ENCODE assay signal across 8 mouse cellular contexts in the genomic region with DNA sequence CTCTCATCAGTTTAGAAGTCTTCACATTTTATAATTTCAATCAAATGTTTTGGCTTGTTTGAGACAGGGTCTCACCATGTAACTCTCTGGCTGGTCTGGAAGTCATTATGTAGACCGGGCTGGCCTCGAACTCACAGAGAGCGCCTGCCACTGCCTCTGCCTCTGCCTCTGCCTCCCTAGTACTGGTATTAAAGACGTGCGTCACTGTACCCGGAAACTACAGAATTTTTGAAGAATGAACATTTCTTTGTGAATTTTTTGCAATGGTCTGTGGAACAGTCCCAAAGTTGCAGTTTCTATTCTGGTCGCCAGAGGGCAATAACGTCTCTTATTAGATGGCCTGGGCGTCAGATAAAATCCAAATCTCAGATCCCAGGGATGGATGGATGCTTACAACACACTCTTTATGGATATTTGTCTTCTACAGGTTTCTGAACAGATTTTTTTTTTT. TPM values are rescaled to one million over a fixed set of nuclear protein-coding genes. Genes with fewer than 3 reads are reported as not detected.
DNase-seq lines count a peak whose midpoint lies in the region; ATAC-seq and TF ChIP-seq lines count a peak whose summit lies in the region.

No protein-coding gene starts in this region.

- peak overlapping the region; percentile 78 for H3K4me3 ChIP-seq in embryonic facial prominence, embryonic 13.5 days
- peak overlapping the region; percentile 88 for H3K4me3 ChIP-seq in heart, embryonic 13.5 days
- peak overlapping the region; percentile 61 to 79 for H3K4me3 ChIP-seq in liver, embryonic 14.5 days (ENCODE audit: insufficient read depth in 1 of 2, low read depth in 2 of 2, low read length in 2 of 2)
- peak overlapping the region; percentile 64 for H3K4me3 ChIP-seq in neural tube, embryonic 13.5 days
- peak overlapping the region; percentile 97 for H3K4me3 ChIP-seq in thymus, adult 2 months (ENCODE audit: control insufficient read depth, insufficient read depth, low read length)

- H3K9ac ChIP-seq in embryonic facial prominence, embryonic 13.5 days: peak overlapping the region; percentile 68
- peak overlapping the region; percentile 82 for H3K9ac ChIP-seq in heart, embryonic 13.5 days
- peak overlapping the region; percentile 50; the same call in 1 of the 2 replicates for H3K9ac ChIP-seq in liver, embryonic 14.5 days (replicated peaks)
- H3K9ac ChIP-seq in neural tube, embryonic 13.5 days: peak overlapping the region; percentile 35; the same call in 1 of the 2 replicates

- TF ChIP-seq POLR2A in thymus, adult 2 months (IDR thresholded peaks at IDR 0.05; ENCODE audit: control insufficient read depth, extremely low read depth, insufficient read depth, low read length, poor library complexity): no peak

- peak; percentile 93 for DNase-seq in CD4-positive helper T cell, adult 2 months (ENCODE audit: low read depth, low spot score)
- DNase-seq in adrenal gland, adult 8-10 months: peak; percentile 77
- DNase-seq in kidney, postnatal 14 days: peak; percentile 90
- DNase-seq in liver, embryonic 14.5 days (ENCODE audit: low read depth in 3 of 3, low spot score in 3 of 3): peak; percentile 67 to 83 (median 75)
- DNase-seq in thymus, adult 2 months: peak; percentile 78

- no peaks in the 10 kb centered on the region for H3K9me3 ChIP-seq in embryonic facial prominence, embryonic 13.5 days
- no peaks in the 10 kb centered on the region for H3K9me3 ChIP-seq in heart, embryonic 13.5 days
- H3K9me3 ChIP-seq in liver, embryonic 14.5 days (ENCODE audit: control insufficient read depth, low read length): no peaks in the 10 kb centered on the region
- no peaks in the 10 kb centered on the region for H3K9me3 ChIP-seq in neural tube, embryonic 13.5 days

- peaks cover 34% of the 10 kb centered on the region for H3K36me3 ChIP-seq in embryonic facial prominence, embryonic 13.5 days
- peaks cover 37% of the 10 kb centered on the region for H3K36me3 ChIP-seq in heart, embryonic 13.5 days
- H3K36me3 ChIP-seq in liver, embryonic 14.5 days (replicated peaks; ENCODE audit: control insufficient read depth, insufficient read depth, low read depth): no peaks in the 10 kb centered on the region
- peaks cover 16% of the 10 kb centered on the region for H3K36me3 ChIP-seq in neural tube, embryonic 13.5 days
- H3K36me3 ChIP-seq in thymus, adult 2 months (ENCODE audit: control insufficient read depth, insufficient read depth, low read length): peaks cover 11% of the 10 kb centered on the region

- peak overlapping the region; percentile 97 for H3K27ac ChIP-seq in embryonic facial prominence, embryonic 13.5 days
- peak overlapping the region; percentile 96 for H3K27ac ChIP-seq in heart, embryonic 13.5 days (replicated peaks)
- H3K27ac ChIP-seq in liver, embryonic 14.5 days: peak overlapping the region; percentile 47
- peak overlapping the region; percentile 91 for H3K27ac ChIP-seq in neural tube, embryonic 13.5 days (replicated peaks)
- peak overlapping the region; percentile 84 for H3K27ac ChIP-seq in thymus, adult 2 months (ENCODE audit: control insufficient read depth, insufficient read depth, low read length)

- no peak; the same call in 1 of the 2 replicates for TF ChIP-seq EP300 in liver, embryonic 14.5 days (IDR thresholded peaks at IDR 0.05; ENCODE audit: low read depth)

- peaks cover 52% of the 10 kb centered on the region for H3K4me1 ChIP-seq in embryonic facial prominence, embryonic 13.5 days
- peaks cover 66% of the 10 kb centered on the region for H3K4me1 ChIP-seq in heart, embryonic 13.5 days
- H3K4me1 ChIP-seq in liver, embryonic 14.5 days (replicated peaks; ENCODE audit: control insufficient read depth in 2 of 2, insufficient read depth in 2 of 2, low read length in 1 of 2): peaks cover 26 to 27% of the 10 kb centered on the region in 2 experiments
- H3K4me1 ChIP-seq in neural tube, embryonic 13.5 days (replicated peaks): peaks cover 67% of the 10 kb centered on the region
- peaks cover 47% of the 10 kb centered on the region for H3K4me1 ChIP-seq in thymus, adult 2 months (replicated peaks; ENCODE audit: control insufficient read depth, insufficient read depth, low read length)

- H3K27me3 ChIP-seq in embryonic facial prominence, embryonic 13.5 days: no peaks in the 10 kb centered on the region
- H3K27me3 ChIP-seq in heart, embryonic 13.5 days (replicated peaks): no peaks in the 10 kb centered on the region
- H3K27me3 ChIP-seq in liver, embryonic 14.5 days (ENCODE audit: control insufficient read depth, insufficient read depth, low read length): peaks cover 12% of the 10 kb centered on the region
- H3K27me3 ChIP-seq in neural tube, embryonic 13.5 days: no peaks in the 10 kb centered on the region
- no peaks in the 10 kb centered on the region for H3K27me3 ChIP-seq in thymus, adult 2 months (ENCODE audit: control insufficient read depth, insufficient read depth, low read length)

- H3K4me2 ChIP-seq in embryonic facial prominence, embryonic 13.5 days: peak overlapping the region; percentile 96
- H3K4me2 ChIP-seq in heart, embryonic 13.5 days: peak overlapping the region; percentile 87
- H3K4me2 ChIP-seq in liver, embryonic 14.5 days (ENCODE audit: low read depth): peak overlapping the region; percentile 92
- H3K4me2 ChIP-seq in neural tube, embryonic 13.5 days: peak overlapping the region; percentile 78

- ATAC-seq in embryonic facial prominence, embryonic 13.5 days (ENCODE audit: insufficient number of reproducible peaks, insufficient read depth, low FRiP score, low TSS enrichment, low read depth): no peak
- ATAC-seq in heart, embryonic 13.5 days (ENCODE audit: extremely low read depth, insufficient number of reproducible peaks, low FRiP score, low TSS enrichment): no peak
- peak; percentile 8; the same call in 1 of the 2 replicates for ATAC-seq in liver, embryonic 14.5 days (ENCODE audit: insufficient read depth)
- ATAC-seq in neural tube, embryonic 13.5 days (ENCODE audit: low read depth): peak; percentile 1

- peak; percentile 74 for TF ChIP-seq CTCF in liver, embryonic 14.5 days (IDR thresholded peaks at IDR 0.05; ENCODE audit: low read depth)
- no peak for TF ChIP-seq CTCF in thymus, adult 2 months (IDR thresholded peaks at IDR 0.05; ENCODE audit: borderline replicate concordance, control insufficient read depth, extremely low read depth, insufficient read depth, low read length, poor library complexity)

- WGBS in embryonic facial prominence, embryonic 13.5 days: under 1% methylated on average over 9 of the region's 9 CpGs
- WGBS in heart, embryonic 13.5 days: under 1% methylated on average over 9 of the region's 9 CpGs
- WGBS in liver, embryonic 14.5 days (ENCODE audit: insufficient replicate concordance): 1% methylated on average over 9 of the region's 9 CpGs
- WGBS in neural tube, embryonic 13.5 days: under 1% methylated on average over 9 of the region's 9 CpGs
- WGBS in thymus, adult 2 months: under 1% methylated on average over 9 of the region's 9 CpGs

RNA-seq across cellular contexts. Expression of a gene that starts 0.8 kb away (rescaled TPM):
- 10 to 100 TPM; 13.6 to 28.9 (median 20.9) TPM for total RNA-seq in adrenal gland, adult 8-10 months (2022)
- 102 and 109 TPM in 2 replicates for polyA plus RNA-seq in embryonic facial prominence, embryonic 13.5 days (2015; fragmentation: Nextera tagmentation; extraction: Ambion mirVana)
- 43.5 and 49.3 TPM in 2 replicates for polyA plus RNA-seq in heart, embryonic 13.5 days (2015; fragmentation: Nextera tagmentation; extraction: Ambion mirVana)
- 3.2 and 3.3 TPM in 2 replicates for polyA plus RNA-seq in liver, embryonic 14.5 days (2012; rRNA removed)
- 2.7 and 3.4 TPM in 2 replicates for polyA plus RNA-seq in liver, embryonic 14.5 days (2014; fragmentation: Nextera tagmentation; extraction: Ambion mirVana)
- polyA plus RNA-seq in neural tube, embryonic 13.5 days (2015; fragmentation: Nextera tagmentation; extraction: Ambion mirVana): 33.8 and 35.8 TPM in 2 replicates
- polyA plus RNA-seq in thymus, adult 2 months (2012; rRNA removed): 187 and 211 TPM in 2 replicates

RNA-seq across cellular contexts. Expression of a gene that starts 6.9 kb away (rescaled TPM):
- 10 to 100 TPM; 12.8 to 33.6 (median 21.5) TPM for total RNA-seq in adrenal gland, adult 8-10 months (2022)
- 9.7 and 11.0 TPM in 2 replicates for polyA plus RNA-seq in embryonic facial prominence, embryonic 13.5 days (2015; fragmentation: Nextera tagmentation; extraction: Ambion mirVana)
- 11.9 and 13.6 TPM in 2 replicates for polyA plus RNA-seq in heart, embryonic 13.5 days (2015; fragmentation: Nextera tagmentation; extraction: Ambion mirVana)
- polyA plus RNA-seq in liver, embryonic 14.5 days (2012; rRNA removed): 3.9 and 5.1 TPM in 2 replicates
- polyA plus RNA-seq in liver, embryonic 14.5 days (2014; fragmentation: Nextera tagmentation; extraction: Ambion mirVana): 4.6 and 5.0 TPM in 2 replicates
- polyA plus RNA-seq in neural tube, embryonic 13.5 days (2015; fragmentation: Nextera tagmentation; extraction: Ambion mirVana): 4.9 and 6.5 TPM in 2 replicates
- polyA plus RNA-seq in thymus, adult 2 months (2012; rRNA removed): 152 and 159 TPM in 2 replicates

RNA-seq across cellular contexts. Expression of a gene that starts 19.4 kb away (rescaled TPM):
- 10 to 100 TPM; 24.5 to 44.1 (median 29.5) TPM for total RNA-seq in adrenal gland, adult 8-10 months (2022)
- polyA plus RNA-seq in embryonic facial prominence, embryonic 13.5 days (2015; fragmentation: Nextera tagmentation; extraction: Ambion mirVana): 40.5 and 53.5 TPM in 2 replicates
- 49.9 and 54.2 TPM in 2 replicates for polyA plus RNA-seq in heart, embryonic 13.5 days (2015; fragmentation: Nextera tagmentation; extraction: Ambion mirVana)
- 21.0 and 22.2 TPM in 2 replicates for polyA plus RNA-seq in liver, embryonic 14.5 days (2012; rRNA removed)
- polyA plus RNA-seq in liver, embryonic 14.5 days (2014; fragmentation: Nextera tagmentation; extraction: Ambion mirVana): 25.7 and 27.2 TPM in 2 replicates
- 35.7 and 45.4 TPM in 2 replicates for polyA plus RNA-seq in neural tube, embryonic 13.5 days (2015; fragmentation: Nextera tagmentation; extraction: Ambion mirVana)
- 56.0 and 65.3 TPM in 2 replicates for polyA plus RNA-seq in thymus, adult 2 months (2012; rRNA removed)

RNA-seq across cellular contexts. Expression of a gene that starts 19.6 kb away (rescaled TPM):
- 100 to 1,000 TPM in 1 of 4 experiments, 10 to 100 TPM in 3; 61.6 to 102 (median 87.9) TPM for total RNA-seq in adrenal gland, adult 8-10 months (2022)
- polyA plus RNA-seq in embryonic facial prominence, embryonic 13.5 days (2015; fragmentation: Nextera tagmentation; extraction: Ambion mirVana): 80.5 and 89.6 TPM in 2 replicates
- polyA plus RNA-seq in heart, embryonic 13.5 days (2015; fragmentation: Nextera tagmentation; extraction: Ambion mirVana): 73.4 and 75.1 TPM in 2 replicates
- 25.2 and 40.4 TPM in 2 replicates for polyA plus RNA-seq in liver, embryonic 14.5 days (2012; rRNA removed)
- polyA plus RNA-seq in liver, embryonic 14.5 days (2014; fragmentation: Nextera tagmentation; extraction: Ambion mirVana): 15.0 and 18.3 TPM in 2 replicates
- polyA plus RNA-seq in neural tube, embryonic 13.5 days (2015; fragmentation: Nextera tagmentation; extraction: Ambion mirVana): 99.8 and 103 TPM in 2 replicates
- 146 and 182 TPM in 2 replicates for polyA plus RNA-seq in thymus, adult 2 months (2012; rRNA removed)

RNA-seq across cellular contexts. Expression of a gene that starts 22.7 kb away (rescaled TPM):
- total RNA-seq in adrenal gland, adult 8-10 months (2022): 1,000 to 10,000 TPM in 3 of 4 experiments, 100 to 1,000 TPM in 1; 948 to 1,196 (median 1,106) TPM
- polyA plus RNA-seq in embryonic facial prominence, embryonic 13.5 days (2015; fragmentation: Nextera tagmentation; extraction: Ambion mirVana): 1,032 and 1,091 TPM in 2 replicates
- 599 and 651 TPM in 2 replicates for polyA plus RNA-seq in heart, embryonic 13.5 days (2015; fragmentation: Nextera tagmentation; extraction: Ambion mirVana)
- polyA plus RNA-seq in liver, embryonic 14.5 days (2012; rRNA removed): 512 and 1,209 TPM in 2 replicates
- polyA plus RNA-seq in liver, embryonic 14.5 days (2014; fragmentation: Nextera tagmentation; extraction: Ambion mirVana): 874 and 900 TPM in 2 replicates
- 533 and 537 TPM in 2 replicates for polyA plus RNA-seq in neural tube, embryonic 13.5 days (2015; fragmentation: Nextera tagmentation; extraction: Ambion mirVana)
- polyA plus RNA-seq in thymus, adult 2 months (2012; rRNA removed): 1,733 and 1,891 TPM in 2 replicates

Comparison
In these comparisons a context has a peak if more than half of its experiments do, and no peak if none do; other contexts are left out.
1. ATAC-seq: peak in liver, embryonic 14.5 days (single experiment) and neural tube, embryonic 13.5 days (single experiment); none in embryonic facial prominence, embryonic 13.5 days (single experiment) and heart, embryonic 13.5 days (single experiment).
2. H3K27ac ChIP-seq: peak in every context shown above with its lines; median percentile 97 in embryonic facial prominence, embryonic 13.5 days; 96 in heart, embryonic 13.5 days; 91 in neural tube, embryonic 13.5 days; 84 in thymus, adult 2 months; 47 in liver, embryonic 14.5 days.
3. RNA of a gene that starts 6.9 kb away (polyA plus RNA-seq): 152 to 159 TPM in thymus, adult 2 months; 11.9 to 13.6 TPM in heart, embryonic 13.5 days, 9.7 to 11.0 TPM in embryonic facial prominence, embryonic 13.5 days, 4.9 to 6.5 TPM in neural tube, embryonic 13.5 days and 3.9 to 5.1 TPM in liver, embryonic 14.5 days; every median in the first group is over 10 times any median in the second.
4. Peak in every context shown above with its lines, with median percentiles within 50 percentile points of each other: DNase-seq, H3K4me2 ChIP-seq, H3K4me3 ChIP-seq and H3K9ac ChIP-seq.